Mouse (Mus musculus): Measurements from ENCODE around the gene Cnp. TPM values are rescaled to one million over a fixed set of nuclear protein-coding genes. Genes with fewer than 3 reads are reported as not detected.
"Not testable (repeated sequence)": the region's sequence is repeated elsewhere in the genome, so short reads cannot be mapped to it uniquely, and the experiment has no call there.

Gene Cnp
- polyA plus RNA-seq, 1 experiment from 2014 or later = 38.9 TPM

GRCm38 (mm10) chr11:100607121-100607520 lies 32.4 kb downstream of the Cnp start:
- Histone ChIP-seq H3K36me3 (ENCODE audit: control insufficient read depth, insufficient read depth, low read length) (no peaks in the 10 kb centered on the region), H3K4me3 (replicated peaks; ENCODE audit: low read length) (no peak overlapping the region), H3K4me2 (ENCODE audit: low read depth, low read length) (no peak overlapping the region), H3K27me3 (ENCODE audit: control insufficient read depth, insufficient read depth, low read length) (no peaks in the 10 kb centered on the region), H3K9ac (ENCODE audit: low read length) (no peak overlapping the region), H3K9me3 (replicated peaks; ENCODE audit: control insufficient read depth, low read length) (no peaks in the 10 kb centered on the region), H3K27ac (ENCODE audit: low read length) (no peak overlapping the region), H3K4me1 (ENCODE audit: control insufficient read depth, insufficient read depth, low read length) (peaks cover 6% of the 10 kb centered on the region; the same call in 1 of the 2 replicates)
- 85% methylated on average over 6 of the region's 6 CpGs for WGBS
- ATAC-seq (ENCODE audit: insufficient read depth, low FRiP score) = no peak

- Histone ChIP-seq H3K27ac (ENCODE audit: low read length) (no peak overlapping the region), H3K36me3 (ENCODE audit: control insufficient read depth, insufficient read depth, low read length) (no peaks in the 10 kb centered on the region), H3K9me3 (replicated peaks; ENCODE audit: control insufficient read depth, low read length) (no peaks in the 10 kb centered on the region), H3K27me3 (ENCODE audit: control insufficient read depth, insufficient read depth, low read length) (no peaks in the 10 kb centered on the region), H3K9ac (ENCODE audit: low read length) (no peak overlapping the region), H3K4me1 (ENCODE audit: control insufficient read depth, insufficient read depth, low read length) (peaks cover 6% of the 10 kb centered on the region; the same call in 1 of the 2 replicates), H3K4me3 (replicated peaks; ENCODE audit: low read length) (no peak overlapping the region), H3K4me2 (ENCODE audit: low read depth, low read length) (no peak overlapping the region)
- ATAC-seq (ENCODE audit: insufficient read depth, low FRiP score) = no peak
- WGBS = 62% methylated on average over 4 of the region's 4 CpGs
Observed at GRCm38 (mm10) chr11:100608796-100609195, 34.1 kb downstream of the Cnp start.

- no peak overlapping the region for H3K4me2 ChIP-seq (ENCODE audit: low read depth, low read length)
- no peak overlapping the region for H3K27ac ChIP-seq (ENCODE audit: low read length)
- peaks cover 6% of the 10 kb centered on the region; the same call in 1 of the 2 replicates for H3K4me1 ChIP-seq (ENCODE audit: control insufficient read depth, insufficient read depth, low read length)
- 72% methylated on average over 5 of the region's 5 CpGs for WGBS
- ATAC-seq (ENCODE audit: insufficient read depth, low FRiP score) = no peak
- no peak overlapping the region for H3K9ac ChIP-seq (ENCODE audit: low read length)
- no peaks in the 10 kb centered on the region for H3K27me3 ChIP-seq (ENCODE audit: control insufficient read depth, insufficient read depth, low read length)
- no peaks in the 10 kb centered on the region for H3K36me3 ChIP-seq (ENCODE audit: control insufficient read depth, insufficient read depth, low read length)
- H3K9me3 ChIP-seq (replicated peaks; ENCODE audit: control insufficient read depth, low read length) = no peaks in the 10 kb centered on the region
- no peak overlapping the region for H3K4me3 ChIP-seq (replicated peaks; ENCODE audit: low read length)
Observed at GRCm38 (mm10) chr11:100609355-100609996, 34.8 kb downstream of the Cnp start.

- no peak for ATAC-seq (ENCODE audit: insufficient read depth, low FRiP score)
- no peak overlapping the region for H3K4me2 ChIP-seq (ENCODE audit: low read depth, low read length)
- H3K36me3 ChIP-seq (ENCODE audit: control insufficient read depth, insufficient read depth, low read length) = no peaks in the 10 kb centered on the region
- peaks cover 6% of the 10 kb centered on the region; the same call in 1 of the 2 replicates for H3K4me1 ChIP-seq (ENCODE audit: control insufficient read depth, insufficient read depth, low read length)
- H3K4me3 ChIP-seq (replicated peaks; ENCODE audit: low read length) = no peak overlapping the region
- H3K9me3 ChIP-seq (replicated peaks; ENCODE audit: control insufficient read depth, low read length) = no peaks in the 10 kb centered on the region
- no peak overlapping the region for H3K9ac ChIP-seq (ENCODE audit: low read length)
- 79% methylated on average over 9 of the region's 9 CpGs for WGBS
- no peak overlapping the region for H3K27ac ChIP-seq (ENCODE audit: low read length)
- H3K27me3 ChIP-seq (ENCODE audit: control insufficient read depth, insufficient read depth, low read length) = no peaks in the 10 kb centered on the region
Observed at GRCm38 (mm10) chr11:100609997-100610680, 35.4 kb downstream of the Cnp start.

GRCm38 (mm10) chr11:100611627-100612026 lies 36.9 kb downstream of the Cnp start:
- WGBS = 86% methylated on average over 6 of the region's 6 CpGs
- H3K4me2 ChIP-seq (ENCODE audit: low read depth, low read length) = no peak overlapping the region
- ATAC-seq (ENCODE audit: insufficient read depth, low FRiP score) = no peak

GRCm38 (mm10) chr11:100613241-100613640 lies 38.5 kb downstream of the Cnp start:
- H3K27me3 ChIP-seq (ENCODE audit: control insufficient read depth, insufficient read depth, low read length) = no peaks in the 10 kb centered on the region
- no peak for ATAC-seq (ENCODE audit: insufficient read depth, low FRiP score)
- peaks cover 20% of the 10 kb centered on the region for H3K4me1 ChIP-seq (ENCODE audit: control insufficient read depth, insufficient read depth, low read length)
- H3K27ac ChIP-seq (ENCODE audit: low read length) = peak overlapping the region; percentile 53; the same call in 1 of the 2 replicates
- H3K36me3 ChIP-seq (ENCODE audit: control insufficient read depth, insufficient read depth, low read length) = no peaks in the 10 kb centered on the region
- 0 out of 2 replicates have a peak overlapping the region, but pooled peaks have one; percentile 43 for H3K9ac ChIP-seq (ENCODE audit: low read length)
- no peak overlapping the region for H3K4me3 ChIP-seq (replicated peaks; ENCODE audit: low read length)
- H3K9me3 ChIP-seq (replicated peaks; ENCODE audit: control insufficient read depth, low read length) = no peaks in the 10 kb centered on the region
- WGBS = 66% methylated on average over 3 of the region's 3 CpGs
- H3K4me2 ChIP-seq (ENCODE audit: low read depth, low read length) = 0 out of 2 replicates have a peak overlapping the region, but pooled peaks have one; percentile 9

More at GRCm38 (mm10) chr11:100611627-100612026, 36.9 kb downstream of the Cnp start:
- H3K4me3 ChIP-seq (replicated peaks; ENCODE audit: low read length) = no peak overlapping the region
- no peaks in the 10 kb centered on the region for H3K27me3 ChIP-seq (ENCODE audit: control insufficient read depth, insufficient read depth, low read length)
- no peaks in the 10 kb centered on the region for H3K36me3 ChIP-seq (ENCODE audit: control insufficient read depth, insufficient read depth, low read length)
- peaks cover 9% of the 10 kb centered on the region; the same call in 1 of the 2 replicates for H3K4me1 ChIP-seq (ENCODE audit: control insufficient read depth, insufficient read depth, low read length)
- H3K27ac ChIP-seq (ENCODE audit: low read length) = no peak overlapping the region
- no peak overlapping the region for H3K9ac ChIP-seq (ENCODE audit: low read length)
- no peaks in the 10 kb centered on the region for H3K9me3 ChIP-seq (replicated peaks; ENCODE audit: control insufficient read depth, low read length)

GRCm38 (mm10) chr11:100616332-100616731 lies 41.6 kb downstream of the Cnp start:
- H3K27me3 ChIP-seq (ENCODE audit: control insufficient read depth, insufficient read depth, low read length) = no peaks in the 10 kb centered on the region
- ATAC-seq (ENCODE audit: insufficient read depth, low FRiP score) = no peak
- H3K36me3 ChIP-seq (ENCODE audit: control insufficient read depth, insufficient read depth, low read length) = no peaks in the 10 kb centered on the region
- H3K4me2 ChIP-seq (ENCODE audit: low read depth, low read length) = no peak overlapping the region
- 82% methylated on average over 5 of the region's 5 CpGs for WGBS
- no peak overlapping the region for H3K27ac ChIP-seq (ENCODE audit: low read length)
- no peak overlapping the region for H3K9ac ChIP-seq (ENCODE audit: low read length)
- H3K4me1 ChIP-seq (ENCODE audit: control insufficient read depth, insufficient read depth, low read length) = peaks cover 16% of the 10 kb centered on the region
- H3K4me3 ChIP-seq (replicated peaks; ENCODE audit: low read length) = no peak overlapping the region
- H3K9me3 ChIP-seq (replicated peaks; ENCODE audit: control insufficient read depth, low read length) = no peaks in the 10 kb centered on the region

GRCm38 (mm10) chr11:100616836-100617235 lies 42.1 kb downstream of the Cnp start:
- H3K9ac ChIP-seq (ENCODE audit: low read length); H3K4me2 ChIP-seq (ENCODE audit: low read depth, low read length); ATAC-seq (ENCODE audit: insufficient read depth, low FRiP score); H3K4me3 ChIP-seq (replicated peaks; ENCODE audit: low read length); H3K36me3 ChIP-seq (ENCODE audit: control insufficient read depth, insufficient read depth, low read length); H3K27me3 ChIP-seq (ENCODE audit: control insufficient read depth, insufficient read depth, low read length); H3K9me3 ChIP-seq (replicated peaks; ENCODE audit: control insufficient read depth, low read length); H3K27ac ChIP-seq (ENCODE audit: low read length): not testable (repeated sequence)
- peaks cover 16% of the 10 kb centered on the region for H3K4me1 ChIP-seq (ENCODE audit: control insufficient read depth, insufficient read depth, low read length)
- 96% methylated on average over 7 of the region's 7 CpGs for WGBS

- WGBS = 59% methylated on average over 4 of the region's 4 CpGs
- H3K9me3 ChIP-seq (replicated peaks; ENCODE audit: control insufficient read depth, low read length) = no peaks in the 10 kb centered on the region
- H3K27ac ChIP-seq (ENCODE audit: low read length) = no peak overlapping the region
- ATAC-seq (ENCODE audit: insufficient read depth, low FRiP score) = no peak
- 0 out of 2 replicates have a peak overlapping the region, but pooled peaks have one; percentile 34 for H3K9ac ChIP-seq (ENCODE audit: low read length)
- no peaks in the 10 kb centered on the region for H3K27me3 ChIP-seq (ENCODE audit: control insufficient read depth, insufficient read depth, low read length)
- H3K4me2 ChIP-seq (ENCODE audit: low read depth, low read length) = peak overlapping the region; percentile 72
- H3K4me3 ChIP-seq (replicated peaks; ENCODE audit: low read length) = peak overlapping the region; percentile 82; the same call in 1 of the 2 replicates
- H3K4me1 ChIP-seq (ENCODE audit: control insufficient read depth, insufficient read depth, low read length) = peaks cover 16% of the 10 kb centered on the region
- H3K36me3 ChIP-seq (ENCODE audit: control insufficient read depth, insufficient read depth, low read length) = no peaks in the 10 kb centered on the region
Observed at GRCm38 (mm10) chr11:100617480-100617879, 42.8 kb downstream of the Cnp start.
